Mouse (Mus musculus) neural tube, embryonic 15.5 days (tissue): ENCODE measurements around the gene Acvr2b. TPM values are rescaled to one million over a fixed set of nuclear protein-coding genes. Genes with fewer than 3 reads are reported as not detected.
"Not testable (repeated sequence)": the region's sequence is repeated elsewhere in the genome, so short reads cannot be mapped to it uniquely, and the experiment has no call there.

Experiments
- ATAC-seq: fragments of 200-750 bp; cut with Nextera tagmentation; 2 replicates; pipeline ENCODE4 v1.8.0; 2017; ENCODE audit warnings: mild to moderate bottlenecking, moderate TSS enrichment, moderate library complexity; ENCODE audit not compliant: low FRiP score
- H3K27ac ChIP-seq: fragments of 300-500 bp; sonication (generic); replicated peaks from 2 replicates; pipeline ENCODE4 v1.5.1; 2015; ENCODE audit warnings: mild to moderate bottlenecking, inconsistent platforms
- H3K27me3 ChIP-seq: fragments of 300-500 bp; sonication (generic); replicated peaks from 2 replicates; pipeline ENCODE4 v1.6.1; 2015; ENCODE audit warnings: inconsistent platforms
- H3K36me3 ChIP-seq: fragments of 300-500 bp; sonication (generic); 2 replicates; pipeline ENCODE4 v1.6.1; 2015; ENCODE audit warnings: inconsistent platforms
- H3K4me1 ChIP-seq: fragments of 300-500 bp; sonication (generic); 2 replicates; pipeline ENCODE4 v1.6.1; 2015; ENCODE audit warnings: inconsistent platforms
- H3K4me2 ChIP-seq: fragments of 300-500 bp; sonication (generic); 2 replicates; pipeline ENCODE4 v1.6.1; 2015; ENCODE audit warnings: inconsistent platforms, mild to moderate bottlenecking, moderate library complexity
- H3K4me3 ChIP-seq: fragments of 300-500 bp; sonication (generic); replicated peaks from 2 replicates; pipeline ENCODE4 v1.5.1; 2015; ENCODE audit warnings: mild to moderate bottlenecking, inconsistent platforms
- H3K9ac ChIP-seq: fragments of 300-500 bp; sonication (generic); replicated peaks from 2 replicates; pipeline ENCODE4 v1.6.1; 2015; ENCODE audit warnings: mild to moderate bottlenecking, inconsistent platforms
- H3K9me3 ChIP-seq: fragments of 300-500 bp; sonication (generic); replicated peaks from 2 replicates; pipeline ENCODE4 v1.6.1; 2016; ENCODE audit warnings: inconsistent platforms
- WGBS: fragments of 180-500 bp; shearing (Covaris S2); methylation state at CpG from one replicate; pipeline ENCODE4 v1.1.7; 2015; ENCODE audit warnings: mixed read lengths; 5-methylcytosine and 5-hydroxymethylcytosine counted together
- polyA plus RNA-seq: library from polyadenylated mRNA; unstranded; fragments of >200 nt; fragmentation: Nextera tagmentation; extraction: Ambion mirVana; gene quantifications from 2 replicates; pipeline ENCODE4 v1.2.1, GENCODE M21; 2015

Gene Acvr2b
- polyA plus RNA-seq, result 32.9 and 43.2 TPM in 2 replicates

DNA sequence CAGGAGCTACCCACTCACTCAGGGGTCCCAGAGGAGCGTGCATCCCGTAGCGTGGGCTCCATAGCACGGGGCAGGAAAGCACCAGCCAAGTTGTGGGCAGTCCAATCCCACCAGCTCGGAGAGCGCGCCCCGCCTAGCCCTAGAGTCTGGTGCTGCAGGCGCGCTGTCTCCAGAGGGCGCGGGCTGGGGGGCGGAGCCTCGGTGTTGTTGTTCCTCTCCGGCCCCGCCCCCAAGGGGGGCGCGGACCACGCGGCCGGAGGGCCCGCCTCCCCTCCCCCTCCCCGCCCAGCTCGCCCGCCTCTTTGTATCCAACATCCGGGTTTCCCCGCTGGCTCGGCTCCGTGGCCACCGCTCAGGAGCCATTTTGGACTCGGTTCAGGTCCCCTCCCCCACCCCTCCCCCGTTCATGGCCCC lies at the start of gene Acvr2b:
Gene Acvr2b, plus strand, starts transcription at position 318 of the 414 bp plus-strand sequence.
- Histone ChIP-seq H3K9ac (peak within 1 kb of the TSS; percentile 100), H3K27me3 (no peaks in the 10 kb centered on the region), H3K4me2 (peak within 1 kb of the TSS; percentile 67), H3K27ac (peak within 1 kb of the TSS; percentile 98), H3K9me3 (no peaks in the 10 kb centered on the region), H3K4me1 (peaks cover 41% of the 10 kb centered on the region), H3K4me3 (peak within 1 kb of the TSS; percentile 94), H3K36me3 (no peaks in the 10 kb centered on the region)
- ATAC-seq, result peak; percentile 93
- 0% methylated on average over 24 of the region's 32 CpGs for WGBS

DNA sequence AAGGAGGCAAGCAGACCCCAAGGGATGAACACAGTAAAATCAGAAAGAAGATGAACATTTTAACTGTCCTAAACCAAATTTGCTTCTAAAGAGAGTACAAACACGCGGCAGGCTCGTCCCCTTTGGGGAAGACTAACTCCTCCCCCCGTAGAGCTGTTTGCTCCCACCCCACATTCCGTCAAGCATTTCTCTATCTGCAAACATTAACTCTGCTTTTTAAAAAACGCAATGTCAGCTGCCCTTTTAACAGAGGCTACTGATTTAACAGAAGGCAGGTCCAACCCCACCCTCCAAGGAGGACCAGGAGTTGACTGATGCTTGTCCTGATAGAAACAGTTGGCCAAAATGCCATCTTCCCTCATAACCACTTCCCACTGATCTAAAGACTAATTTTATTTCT lies 48.0 kb upstream of the Acvr2b start:
- Histone ChIP-seq H3K9ac (no peak overlapping the region), H3K4me1 (peaks cover 10% of the 10 kb centered on the region; the same call in 1 of the 2 replicates), H3K27me3 (no peaks in the 10 kb centered on the region), H3K4me2 (no peak overlapping the region), H3K27ac (no peak overlapping the region), H3K9me3 (no peaks in the 10 kb centered on the region), H3K4me3 (no peak overlapping the region), H3K36me3 (peaks cover 21% of the 10 kb centered on the region)
- no peak for ATAC-seq
- 83% methylated on average over 6 of the region's 6 CpGs for WGBS

DNA sequence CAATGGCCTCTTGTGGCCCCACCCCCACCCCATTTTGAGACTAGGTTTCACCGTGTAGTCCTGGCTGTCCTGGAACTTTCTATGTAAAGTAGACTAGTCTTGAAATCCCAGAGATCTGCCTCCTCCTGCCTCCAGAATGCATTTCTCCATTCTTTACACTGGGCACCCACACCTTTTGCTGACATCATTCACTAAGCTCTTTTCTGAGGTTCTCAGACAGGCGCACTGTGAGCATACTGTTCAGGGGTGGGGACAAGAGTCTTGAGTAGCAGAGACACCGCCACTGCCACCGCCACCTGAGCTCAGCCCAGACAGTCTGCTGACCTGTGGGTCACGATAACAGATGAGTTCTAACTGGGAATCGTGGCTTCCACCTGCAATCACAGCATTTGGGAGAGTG lies 46.0 kb upstream of the Acvr2b start:
- ATAC-seq, result no peak

DNA sequence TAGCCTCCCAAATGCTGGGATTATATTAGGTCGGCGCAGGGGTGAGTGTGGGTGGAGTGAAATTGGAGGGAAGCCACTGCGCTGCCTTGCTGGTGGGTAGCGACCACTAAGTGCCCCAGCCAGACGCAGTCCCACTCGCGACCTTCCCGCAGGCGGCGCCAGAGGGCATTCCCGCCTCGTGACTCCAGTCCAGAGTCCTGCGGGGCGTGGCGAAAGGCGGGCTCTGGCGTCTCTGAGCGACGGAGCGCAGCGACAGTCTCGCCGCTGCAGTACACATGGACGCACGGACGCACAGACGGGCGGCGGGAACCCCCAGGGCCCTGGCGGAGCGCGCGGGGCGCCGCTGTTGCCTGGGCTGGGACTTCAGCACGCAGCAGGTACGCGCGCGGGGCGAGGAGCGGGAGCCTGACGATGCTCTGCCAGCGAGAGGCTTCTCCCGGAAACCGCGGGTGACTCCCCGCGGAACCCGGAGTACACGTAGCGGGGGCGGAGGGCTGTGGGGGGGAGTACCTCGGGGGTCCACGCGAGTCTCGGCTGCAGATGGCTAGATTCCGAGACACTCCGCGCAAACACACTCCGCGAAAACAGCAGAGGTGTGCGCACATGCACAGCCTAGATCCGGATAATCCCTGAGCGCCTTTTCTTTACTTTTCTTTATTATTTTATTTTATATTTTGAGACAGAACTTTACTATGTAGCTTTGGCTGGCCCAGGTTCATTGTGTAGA lies 44.4 kb upstream of the Acvr2b start, which contains the start of gene Xylb:
Gene Xylb, plus strand, starts transcription at position 51 of the 727 bp plus-strand sequence.
- no peaks in the 10 kb centered on the region for H3K36me3 ChIP-seq
- ATAC-seq, result peak; percentile 89
- peak within 1 kb of the TSS; percentile 66 for H3K4me3 ChIP-seq
- 3% methylated on average over 64 of the region's 65 CpGs for WGBS
- no peaks in the 10 kb centered on the region for H3K27me3 ChIP-seq
- H3K9me3 ChIP-seq, result no peaks in the 10 kb centered on the region
- H3K27ac ChIP-seq, result peak within 1 kb of the TSS; percentile 38
- H3K9ac ChIP-seq, result peak within 1 kb of the TSS; percentile 60
- peaks cover 10% of the 10 kb centered on the region; the same call in 1 of the 2 replicates for H3K4me1 ChIP-seq
- H3K4me2 ChIP-seq, result peak within 1 kb of the TSS; percentile 93

More for the DNA sequence above, 46.0 kb upstream of the Acvr2b start:
- Histone ChIP-seq H3K4me3 (no peak overlapping the region), H3K27ac (no peak overlapping the region), H3K27me3 (no peaks in the 10 kb centered on the region), H3K9me3 (no peaks in the 10 kb centered on the region), H3K4me2 (no peak overlapping the region), H3K4me1 (peaks cover 10% of the 10 kb centered on the region; the same call in 1 of the 2 replicates), H3K9ac (no peak overlapping the region), H3K36me3 (peaks cover 8% of the 10 kb centered on the region)
- 82% methylated on average over 6 of the region's 6 CpGs for WGBS

DNA sequence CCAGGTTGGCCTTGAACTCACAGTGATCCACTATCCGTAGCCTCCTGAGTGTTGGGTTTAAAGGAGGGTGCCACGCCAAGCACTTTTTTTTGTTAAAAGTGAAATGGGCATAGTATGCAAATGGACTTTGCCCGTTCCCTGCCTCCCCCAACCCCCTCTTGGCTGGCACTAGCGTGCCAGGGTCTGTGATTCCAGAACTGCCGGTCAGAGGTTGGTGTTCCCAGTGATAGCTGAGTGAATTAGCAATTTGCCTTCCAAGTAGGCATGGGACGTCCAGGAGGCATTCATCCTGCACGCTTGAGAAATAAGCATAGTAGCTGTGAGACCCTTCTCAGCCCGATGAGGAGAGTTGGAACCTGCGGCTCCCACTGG lies 43.9 kb upstream of the Acvr2b start:
- 37% methylated on average over 9 of the region's 9 CpGs for WGBS
- Histone ChIP-seq H3K9me3 (no peaks in the 10 kb centered on the region), H3K9ac (peak overlapping the region; percentile 60), H3K36me3 (no peaks in the 10 kb centered on the region), H3K4me1 (peaks cover 10% of the 10 kb centered on the region; the same call in 1 of the 2 replicates), H3K27ac (no peak overlapping the region), H3K4me3 (peak overlapping the region; percentile 66), H3K27me3 (no peaks in the 10 kb centered on the region), H3K4me2 (peak overlapping the region; percentile 93)
- no peak for ATAC-seq

DNA sequence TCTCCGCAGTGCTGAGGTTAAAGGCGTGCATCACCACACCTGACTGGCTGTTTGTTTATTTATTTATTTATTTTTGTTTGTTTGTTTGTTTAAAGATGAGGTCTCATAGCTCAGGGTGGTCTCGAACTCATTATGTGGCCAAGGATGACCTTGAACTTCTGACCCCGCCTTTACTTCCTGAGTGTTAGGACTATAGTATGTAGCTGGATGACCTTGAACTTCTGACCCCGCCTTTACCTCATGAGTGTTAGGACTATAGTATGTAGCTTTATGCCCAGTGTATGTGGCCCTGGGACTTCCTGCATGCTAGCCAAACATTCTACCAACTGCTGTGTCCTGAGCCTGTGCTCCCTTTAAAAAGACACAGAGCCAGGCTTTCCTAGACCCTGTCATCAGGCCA lies 40.5 kb upstream of the Acvr2b start:
- WGBS, result 93% methylated on average over 5 of the region's 5 CpGs
- Histone ChIP-seq H3K27ac (no peak overlapping the region), H3K9ac (no peak overlapping the region), H3K27me3 (no peaks in the 10 kb centered on the region), H3K36me3 (no peaks in the 10 kb centered on the region), H3K9me3 (no peaks in the 10 kb centered on the region), H3K4me1 (peaks cover 10% of the 10 kb centered on the region; the same call in 1 of the 2 replicates), H3K4me3 (no peak overlapping the region), H3K4me2 (no peak overlapping the region)
- ATAC-seq, result no peak

DNA sequence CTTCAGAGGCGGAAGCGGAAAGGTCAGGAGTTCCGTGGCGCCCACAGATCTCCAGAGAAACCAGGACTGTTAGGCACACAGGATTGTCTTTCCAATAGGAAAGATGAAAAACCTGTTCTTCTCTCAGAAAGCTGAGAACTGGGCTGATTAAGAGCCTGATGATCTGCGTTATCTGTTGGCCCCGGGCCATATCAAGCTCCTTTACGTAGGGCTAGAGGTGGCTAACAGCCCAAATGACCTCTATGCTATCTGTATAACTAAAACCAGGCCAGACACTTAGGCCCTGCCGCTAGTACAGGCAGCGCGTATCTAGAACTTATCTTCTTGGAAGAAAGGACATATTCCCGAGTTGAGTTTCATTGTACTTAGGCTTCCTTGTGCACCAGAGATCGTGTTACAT lies 38.7 kb upstream of the Acvr2b start:
- H3K4me1 ChIP-seq, result no peaks in the 10 kb centered on the region
- H3K36me3 ChIP-seq, result no peaks in the 10 kb centered on the region
- H3K27ac ChIP-seq, result no peak overlapping the region
- H3K27me3 ChIP-seq, result no peaks in the 10 kb centered on the region
- H3K4me3 ChIP-seq, result no peak overlapping the region
- H3K9me3 ChIP-seq, result no peaks in the 10 kb centered on the region
- no peak overlapping the region for H3K9ac ChIP-seq
- H3K4me2 ChIP-seq, result no peak overlapping the region
- WGBS, result 90% methylated on average over 12 of the region's 12 CpGs
- ATAC-seq, result no peak

DNA sequence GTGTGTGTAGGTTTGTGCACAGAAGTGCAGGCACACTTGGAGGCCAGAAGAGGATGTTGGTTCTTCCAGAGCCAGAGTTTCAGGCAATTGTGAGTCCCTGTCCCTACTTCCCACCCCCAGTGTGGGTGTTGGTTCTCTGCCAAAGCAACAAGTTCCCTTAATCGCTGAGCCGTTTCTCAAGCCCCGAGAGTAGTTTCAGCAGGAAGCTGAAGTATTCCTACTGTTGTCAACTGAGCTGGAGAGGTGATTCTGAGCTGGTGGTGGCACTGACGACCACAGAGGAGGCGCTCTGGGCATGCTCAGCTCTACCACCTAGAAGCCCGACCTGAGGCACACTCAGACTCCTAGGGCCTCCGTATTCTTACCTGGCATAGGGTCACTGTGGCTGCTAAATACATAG lies 36.6 kb upstream of the Acvr2b start, which contains the start of gene Slc22a14:
Gene Slc22a14, minus strand, starts transcription at position 270 of the 400 bp plus-strand sequence.
- H3K9me3 ChIP-seq, result no peaks in the 10 kb centered on the region
- no peaks in the 10 kb centered on the region for H3K4me1 ChIP-seq
- H3K36me3 ChIP-seq, result no peaks in the 10 kb centered on the region
- H3K4me2 ChIP-seq, result no peak within 1 kb of the TSS
- no peak within 1 kb of the TSS for H3K27ac ChIP-seq
- H3K27me3 ChIP-seq, result no peaks in the 10 kb centered on the region
- ATAC-seq, result no peak
- H3K4me3 ChIP-seq, result no peak within 1 kb of the TSS
- WGBS, result 71% methylated on average over 7 of the region's 7 CpGs
- H3K9ac ChIP-seq, result no peak within 1 kb of the TSS

GRCm38 (mm10) chr9:119368367-119368766 lies 33.6 kb upstream of the Acvr2b start:
- Histone ChIP-seq H3K27ac (no peak overlapping the region), H3K4me2 (no peak overlapping the region), H3K9ac (no peak overlapping the region), H3K27me3 (no peaks in the 10 kb centered on the region), H3K9me3 (no peaks in the 10 kb centered on the region), H3K4me3 (no peak overlapping the region), H3K4me1 (no peaks in the 10 kb centered on the region), H3K36me3 (no peaks in the 10 kb centered on the region)
- WGBS, result 100% methylated on average over 3 of the region's 3 CpGs
- no peak for ATAC-seq

DNA sequence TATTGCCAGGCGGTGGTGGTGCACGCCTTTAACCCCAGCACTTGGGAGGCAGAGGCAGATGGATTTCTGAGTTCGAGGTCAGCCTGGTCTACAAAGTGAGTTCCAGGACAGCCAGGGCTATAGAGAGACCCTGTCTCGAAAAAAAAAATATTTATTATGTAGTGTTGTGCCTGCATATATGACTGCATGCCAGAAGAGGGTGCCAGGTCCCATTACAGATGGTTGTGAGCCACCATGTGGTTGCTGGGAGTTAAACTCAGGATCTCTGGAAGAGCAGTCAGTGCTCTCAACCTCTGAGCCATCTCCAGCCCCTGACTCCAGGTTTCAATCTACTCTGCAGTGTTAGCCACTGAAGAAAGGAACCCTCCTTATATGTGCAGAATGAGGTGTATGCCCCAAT lies 31.1 kb upstream of the Acvr2b start:
- H3K9ac ChIP-seq, H3K27me3 ChIP-seq, H3K27ac ChIP-seq, H3K9me3 ChIP-seq, H3K4me2 ChIP-seq, H3K36me3 ChIP-seq, H3K4me3 ChIP-seq, ATAC-seq, H3K4me1 ChIP-seq: not testable (repeated sequence)
- 91% methylated on average over 4 of the region's 4 CpGs for WGBS

DNA sequence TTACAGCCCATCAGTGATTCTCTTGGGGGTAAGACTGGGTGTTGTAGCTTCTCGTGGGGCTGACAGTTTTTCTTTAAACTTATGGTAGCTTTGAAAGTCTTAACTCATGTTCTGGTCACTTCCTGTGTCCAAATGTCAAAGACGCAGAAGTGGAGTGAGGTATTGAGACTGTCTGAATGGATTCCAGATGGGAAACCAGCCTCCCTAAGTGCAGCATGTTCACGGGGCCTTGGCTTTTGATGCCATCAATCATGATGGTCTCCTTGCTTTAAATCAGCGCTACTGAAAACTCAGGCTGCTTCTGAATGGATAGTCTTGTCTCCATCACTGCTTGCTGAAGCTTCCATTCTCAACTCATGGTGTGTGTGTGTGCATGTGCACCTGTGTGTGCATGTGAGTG lies 30.7 kb upstream of the Acvr2b start:
- 78% methylated on average over 4 of the region's 4 CpGs for WGBS
- no peaks in the 10 kb centered on the region for H3K36me3 ChIP-seq
- no peak overlapping the region for H3K9ac ChIP-seq
- H3K4me2 ChIP-seq, result no peak overlapping the region
- H3K4me3 ChIP-seq, result no peak overlapping the region
- H3K27me3 ChIP-seq, result no peaks in the 10 kb centered on the region
- no peak for ATAC-seq
- no peaks in the 10 kb centered on the region for H3K4me1 ChIP-seq
- no peaks in the 10 kb centered on the region for H3K9me3 ChIP-seq
- no peak overlapping the region for H3K27ac ChIP-seq

DNA sequence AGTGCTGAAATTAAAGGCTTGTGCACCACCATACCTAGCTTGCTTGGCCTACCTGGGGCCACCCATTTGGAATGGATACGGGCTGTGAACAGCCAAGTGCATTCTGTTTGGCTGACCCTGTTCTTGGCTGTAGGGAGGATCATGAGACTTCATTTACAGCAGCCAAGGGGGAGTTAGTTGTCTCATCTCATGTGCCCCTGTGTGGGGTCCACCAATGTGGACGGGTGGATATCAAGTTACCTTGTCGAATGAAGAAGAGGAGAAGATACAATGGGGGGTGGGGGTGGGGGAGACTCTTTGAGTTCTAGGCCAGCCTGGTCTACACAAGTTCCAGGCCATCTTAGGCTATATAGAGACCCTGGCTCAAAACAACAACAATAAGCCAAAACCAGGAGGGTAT lies 26.9 kb upstream of the Acvr2b start:
- H3K4me3 ChIP-seq, result no peak overlapping the region
- no peak overlapping the region for H3K4me2 ChIP-seq
- no peak overlapping the region for H3K9ac ChIP-seq
- no peak for ATAC-seq
- H3K27me3 ChIP-seq, result no peaks in the 10 kb centered on the region
- no peaks in the 10 kb centered on the region for H3K9me3 ChIP-seq
- no peak overlapping the region for H3K27ac ChIP-seq
- 93% methylated on average over 3 of the region's 3 CpGs for WGBS
- no peaks in the 10 kb centered on the region for H3K36me3 ChIP-seq
- H3K4me1 ChIP-seq, result no peaks in the 10 kb centered on the region
